Mouse (Mus musculus) heart, postnatal 0 days (tissue): Measurements from ENCODE around the gene Grn.

Experiments
- CTCF ChIP-seq: IDR thresholded peaks from 2 replicates; pipeline ENCODE4 v1.5.1; 2016; ENCODE audit warnings: antibody characterized with exemption, control low read depth, low read depth
- EP300 ChIP-seq: IDR thresholded peaks from 2 replicates; pipeline ENCODE4 v1.6.1; 2016; ENCODE audit warnings: antibody characterized with exemption, low read depth

DNA sequence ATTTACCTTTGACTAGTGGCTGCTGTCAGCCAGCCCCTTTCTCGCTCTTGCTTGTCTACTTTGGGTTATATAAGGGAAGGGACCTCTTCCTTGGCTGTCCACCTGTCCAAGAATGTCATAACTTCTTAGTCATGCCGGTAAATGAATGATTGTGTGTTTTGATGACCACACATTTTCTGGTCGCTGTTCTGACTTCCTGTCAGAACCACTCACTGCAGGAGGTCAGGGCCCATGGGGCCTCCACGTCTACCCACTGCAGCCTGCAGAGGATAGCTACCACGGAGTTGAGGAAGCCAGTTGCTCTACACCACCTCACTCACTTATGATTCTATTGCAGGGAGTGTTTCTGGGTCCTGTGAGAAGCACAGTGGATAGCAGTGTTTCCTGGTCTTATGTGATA is 44.0 kb upstream of the Grn start:
- TF ChIP-seq CTCF (no peak), EP300 (no peak)
